Mouse (Mus musculus) lung, postnatal 0 days (tissue): ENCODE data around the gene Cldn1.

ENCODE experiments used
- CTCF ChIP-seq: IDR thresholded peaks from 2 replicates; pipeline ENCODE4 v1.5.1; 2016; ENCODE audit warnings: antibody characterized with exemption, mild to moderate bottlenecking
- EP300 ChIP-seq: IDR thresholded peaks from 2 replicates; pipeline ENCODE4 v1.6.1; 2016; ENCODE audit warnings: antibody characterized with exemption, mild to moderate bottlenecking, control low read depth

- TF ChIP-seq EP300 (no peak), CTCF (no peak)
Observed at GRCm38 (mm10) chr16:26368121-26368520, 3.5 kb downstream of the Cldn1 start.
